Mouse (Mus musculus): Measurements from ENCODE around the gene Slc35e2.
A peak's percentile ranks its signal among the peaks of the same experiment; 100 is the strongest.
"Not testable (repeated sequence)": the region's sequence is repeated elsewhere in the genome, so short reads cannot be mapped to it uniquely, and the experiment has no call there.

Gene Slc35e2

GRCm38 (mm10) chr4:155601091-155601996, at the start of gene Slc35e2:
TSS of gene Slc35e2 (plus strand) at chr4:155601416.
- DNase-seq: peak; percentile 99

- peak; percentile 59 to 60 for DNase-seq
These were observed 48.2 kb upstream of the Slc35e2 start for GRCm38 (mm10) chr4:155552917-155553532.

- DNase-seq: no peak
These were observed 46.3 kb upstream of the Slc35e2 start for GRCm38 (mm10) chr4:155554880-155555279.

GRCm38 (mm10) chr4:155555464-155555863, 45.8 kb upstream of the Slc35e2 start:
- DNase-seq: no peak

- no peak for DNase-seq
These were observed 41.8 kb upstream of the Slc35e2 start for GRCm38 (mm10) chr4:155559454-155559853.

GRCm38 (mm10) chr4:155560932-155561331, 40.3 kb upstream of the Slc35e2 start:
- DNase-seq: no peak

GRCm38 (mm10) chr4:155561661-155562442, 39.4 kb upstream of the Slc35e2 start, which contains the start of gene Nadk:
TSS of gene Nadk (plus strand) at chr4:155562378.
- DNase-seq: peak in 1 of 2 experiments; percentile 31

- peak; percentile 62 to 75 for DNase-seq
These were observed 38.4 kb upstream of the Slc35e2 start for GRCm38 (mm10) chr4:155562725-155563399.

GRCm38 (mm10) chr4:155563400-155564231, 37.6 kb upstream of the Slc35e2 start:
- peak; percentile 96 for DNase-seq

- peak in 1 of 2 experiments; percentile 44 for DNase-seq
These were observed 36.7 kb upstream of the Slc35e2 start for GRCm38 (mm10) chr4:155564315-155565069.

- no peak for DNase-seq
These were observed 34.7 kb upstream of the Slc35e2 start for GRCm38 (mm10) chr4:155566555-155566954.

- peak in 1 of 2 experiments; percentile 44 for DNase-seq
These were observed 33.0 kb upstream of the Slc35e2 start for GRCm38 (mm10) chr4:155568170-155568569.

GRCm38 (mm10) chr4:155568632-155569370, 32.4 kb upstream of the Slc35e2 start:
- DNase-seq: no peak

GRCm38 (mm10) chr4:155569818-155570217, 31.4 kb upstream of the Slc35e2 start:
- DNase-seq: no peak

- not testable (repeated sequence) for DNase-seq
These were observed 30.9 kb upstream of the Slc35e2 start for GRCm38 (mm10) chr4:155570315-155570714.

GRCm38 (mm10) chr4:155571442-155571841, 29.8 kb upstream of the Slc35e2 start:
- DNase-seq: no peak

GRCm38 (mm10) chr4:155573155-155573554, 28.1 kb upstream of the Slc35e2 start:
- DNase-seq: no peak

GRCm38 (mm10) chr4:155573876-155574275, 27.3 kb upstream of the Slc35e2 start:
- no peak for DNase-seq

GRCm38 (mm10) chr4:155574931-155575330, 26.3 kb upstream of the Slc35e2 start:
- DNase-seq: peak; percentile 42 to 56

GRCm38 (mm10) chr4:155575521-155575920, 25.7 kb upstream of the Slc35e2 start:
- DNase-seq: no peak

Measured in cerebellum, postnatal 25 days (tissue).